Mouse (Mus musculus) lung, adult 2 months (tissue): ENCODE measurements around the gene Cpm. TPM values are rescaled to one million over a fixed set of nuclear protein-coding genes. Genes with fewer than 3 reads are reported as not detected.

ENCODE experiments used
- DNase-seq: peaks from one replicate; pipeline ENCODE4 v3.0.0; 2022
- H3K4me1 ChIP-seq: fragments of 200-500 bp; 2 replicates; pipeline ENCODE4 v1.6.1; 2011; ENCODE audit warnings: low read length; ENCODE audit not compliant: control insufficient read depth, insufficient read depth
- H3K4me3 ChIP-seq: fragments of 200-500 bp; replicated peaks from 2 replicates; pipeline ENCODE3; 2011; ENCODE audit warnings: low read depth, mild to moderate bottlenecking, control low read depth, low read length; ENCODE audit errors: extremely low read depth
- CTCF ChIP-seq: fragments of 200-500 bp; IDR thresholded peaks from 2 replicates; pipeline ENCODE4 v1.5.1; 2011; ENCODE audit warnings: mild to moderate bottlenecking, low read length, control low read depth; ENCODE audit not compliant: insufficient read depth
- POLR2A ChIP-seq: fragments of 200-500 bp; IDR thresholded peaks from 2 replicates; pipeline ENCODE4 v1.6.1; 2011; ENCODE audit warnings: low read depth, mild to moderate bottlenecking, control low read depth, low read length, borderline replicate concordance; ENCODE audit errors: extremely low read depth
- WGBS: fragments of 180-500 bp; shearing (Covaris S2); methylation state at CpG from one replicate; pipeline ENCODE4 v1.1.7; 2018; 5-methylcytosine and 5-hydroxymethylcytosine counted together
- polyA plus RNA-seq: library from polyadenylated mRNA; depleted of rRNA; stranded (reverse); fragments of >200 nt; gene quantifications from 2 replicates; pipeline ENCODE4 v1.2.3, GENCODE M21; 2012

Gene Cpm
- polyA plus RNA-seq, 1 experiment: 117 TPM

- no peak for TF ChIP-seq POLR2A
- TF ChIP-seq CTCF: no peak
- no peak for DNase-seq
- WGBS: 95% methylated on average over 10 of the region's 10 CpGs
- H3K4me1 ChIP-seq: no peaks in the 10 kb centered on the region
- no peak overlapping the region for H3K4me3 ChIP-seq
Measured at GRCm38 (mm10) chr10:117607804-117608279, 21.5 kb upstream of the Cpm start.

- DNase-seq: no peak
- TF ChIP-seq POLR2A (no peak), CTCF (no peak)
- H3K4me3 ChIP-seq: no peak overlapping the region
- 82% methylated on average over 7 of the region's 7 CpGs for WGBS
- H3K4me1 ChIP-seq: no peaks in the 10 kb centered on the region
Measured at GRCm38 (mm10) chr10:117608487-117608886, 20.8 kb upstream of the Cpm start.

GRCm38 (mm10) chr10:117608988-117609809 lies 20.1 kb upstream of the Cpm start:
- 91% methylated on average over 7 of the region's 7 CpGs for WGBS
- Histone ChIP-seq H3K4me3 (no peak overlapping the region), H3K4me1 (no peaks in the 10 kb centered on the region)
- DNase-seq: no peak
- TF ChIP-seq CTCF (no peak), POLR2A (no peak)

- no peak overlapping the region for H3K4me3 ChIP-seq
- WGBS: 70% methylated on average over 6 of the region's 6 CpGs
- DNase-seq: no peak
- no peaks in the 10 kb centered on the region for H3K4me1 ChIP-seq
- no peak for TF ChIP-seq CTCF
- TF ChIP-seq POLR2A: no peak
Measured at GRCm38 (mm10) chr10:117609810-117610090, 19.6 kb upstream of the Cpm start.

GRCm38 (mm10) chr10:117610160-117610764 lies 19.0 kb upstream of the Cpm start:
- Histone ChIP-seq H3K4me1 (no peaks in the 10 kb centered on the region), H3K4me3 (no peak overlapping the region)
- TF ChIP-seq POLR2A (no peak), CTCF (no peak)
- 73% methylated on average over 5 of the region's 5 CpGs for WGBS
- DNase-seq: no peak

- WGBS: 91% methylated on average over 2 of the region's 2 CpGs
- Histone ChIP-seq H3K4me1 (no peaks in the 10 kb centered on the region), H3K4me3 (no peak overlapping the region)
- no peak for TF ChIP-seq POLR2A
- no peak for TF ChIP-seq CTCF
- DNase-seq: no peak
Measured at GRCm38 (mm10) chr10:117610794-117611384, 18.4 kb upstream of the Cpm start.

GRCm38 (mm10) chr10:117611503-117611902 lies 17.8 kb upstream of the Cpm start:
- Histone ChIP-seq H3K4me3 (no peak overlapping the region), H3K4me1 (no peaks in the 10 kb centered on the region)
- WGBS: 95% methylated on average over 2 of the region's 2 CpGs
- TF ChIP-seq POLR2A: no peak
- no peak for TF ChIP-seq CTCF
- no peak for DNase-seq

- TF ChIP-seq CTCF (no peak), POLR2A (no peak)
- 89% methylated on average over 2 of the region's 2 CpGs for WGBS
- Histone ChIP-seq H3K4me1 (no peaks in the 10 kb centered on the region), H3K4me3 (no peak overlapping the region)
- DNase-seq: no peak
Measured at GRCm38 (mm10) chr10:117611976-117612375, 17.3 kb upstream of the Cpm start.

- TF ChIP-seq CTCF (no peak), POLR2A (no peak)
- H3K4me1 ChIP-seq: no peaks in the 10 kb centered on the region
- DNase-seq: no peak
Measured at GRCm38 (mm10) chr10:117612621-117613584, 16.4 kb upstream of the Cpm start.

GRCm38 (mm10) chr10:117613960-117614359 lies 15.3 kb upstream of the Cpm start:
- no peak for DNase-seq
- WGBS: 61% methylated on average over 6 of the region's 6 CpGs
- no peaks in the 10 kb centered on the region for H3K4me1 ChIP-seq
- TF ChIP-seq POLR2A: no peak
- TF ChIP-seq CTCF: no peak
- H3K4me3 ChIP-seq: no peak overlapping the region

More at GRCm38 (mm10) chr10:117612621-117613584, 16.4 kb upstream of the Cpm start:
- WGBS: 75% methylated on average over 8 of the region's 8 CpGs
- no peak overlapping the region for H3K4me3 ChIP-seq
